Mouse (Mus musculus): ENCODE data around the gene Hmgb4. TPM values are rescaled to one million over a fixed set of nuclear protein-coding genes. Genes with fewer than 3 reads are reported as not detected.

Hmgb4 gene
- polyA plus RNA-seq, 1 experiment: not detected

- H3K4me1 ChIP-seq (ENCODE audit: control insufficient read depth, insufficient read depth, low read length): no peaks in the 10 kb centered on the region
- H3K27ac ChIP-seq (ENCODE audit: insufficient read depth, low read length): no peak overlapping the region
- TF ChIP-seq POLR2A (IDR thresholded peaks at IDR 0.05; ENCODE audit: low read depth, low read length): no peak
- no peak for TF ChIP-seq CTCF (IDR thresholded peaks at IDR 0.05; ENCODE audit: borderline replicate concordance, insufficient read depth, low read length)
- no peak overlapping the region for H3K4me3 ChIP-seq (ENCODE audit: insufficient read depth, low read length)
These were observed 27.3 kb downstream of the Hmgb4 start for GRCm38 (mm10) chr4:128233458-128233857.

GRCm38 (mm10) chr4:128227377-128228316 lies 33.1 kb downstream of the Hmgb4 start:
- no peak for TF ChIP-seq POLR2A (IDR thresholded peaks at IDR 0.05; ENCODE audit: low read depth, low read length)
- TF ChIP-seq CTCF (IDR thresholded peaks at IDR 0.05; ENCODE audit: borderline replicate concordance, insufficient read depth, low read length): no peak
- Histone ChIP-seq H3K27ac (ENCODE audit: insufficient read depth, low read length) (no peak overlapping the region), H3K4me1 (ENCODE audit: control insufficient read depth, insufficient read depth, low read length) (no peaks in the 10 kb centered on the region), H3K4me3 (ENCODE audit: insufficient read depth, low read length) (no peak overlapping the region)

- H3K27ac ChIP-seq (ENCODE audit: insufficient read depth, low read length): no peak overlapping the region
These were observed 36.3 kb downstream of the Hmgb4 start for GRCm38 (mm10) chr4:128224453-128224852.

GRCm38 (mm10) chr4:128217991-128218595 lies 42.7 kb downstream of the Hmgb4 start:
- TF ChIP-seq CTCF (IDR thresholded peaks at IDR 0.05; ENCODE audit: borderline replicate concordance, insufficient read depth, low read length) (no peak), POLR2A (IDR thresholded peaks at IDR 0.05; ENCODE audit: low read depth, low read length) (no peak)
- H3K4me1 ChIP-seq (ENCODE audit: control insufficient read depth, insufficient read depth, low read length): no peaks in the 10 kb centered on the region
- H3K27ac ChIP-seq (ENCODE audit: insufficient read depth, low read length): no peak overlapping the region
- no peak overlapping the region for H3K4me3 ChIP-seq (ENCODE audit: insufficient read depth, low read length)

More at GRCm38 (mm10) chr4:128224453-128224852, 36.3 kb downstream of the Hmgb4 start:
- Histone ChIP-seq H3K4me3 (ENCODE audit: insufficient read depth, low read length) (no peak overlapping the region), H3K4me1 (ENCODE audit: control insufficient read depth, insufficient read depth, low read length) (no peaks in the 10 kb centered on the region)
- TF ChIP-seq POLR2A (IDR thresholded peaks at IDR 0.05; ENCODE audit: low read depth, low read length): no peak
- TF ChIP-seq CTCF (IDR thresholded peaks at IDR 0.05; ENCODE audit: borderline replicate concordance, insufficient read depth, low read length): no peak
